Mouse (Mus musculus): Measurements from ENCODE around the gene Ten1. TPM values are rescaled to one million over a fixed set of nuclear protein-coding genes. Genes with fewer than 3 reads are reported as not detected.

The Ten1 gene
- total RNA-seq (2012; rRNA removed), result 17.0 and 19.1 TPM in 2 replicates

- H3K27ac ChIP-seq (ENCODE audit: insufficient read depth, low read depth, low read length, poor library complexity, severe bottlenecking), result peak within 1 kb of the TSS; percentile 96
- in situ Hi-C loops (cut with MboI; ENCODE audit: low sequenced_read_pairs in 2 of 2, unreplicated experiment in 2 of 2), result no loop called here
- no peaks in the 10 kb centered on the region for H3K36me3 ChIP-seq (ENCODE audit: control insufficient read depth, insufficient read depth, low read length, poor library complexity, severe bottlenecking)
- TF ChIP-seq ZNF384 (IDR thresholded peaks at IDR 0.05; ENCODE audit: low read depth, low read length) (no peak), CHD2 (IDR thresholded peaks at IDR 0.05; ENCODE audit: low read depth, low read length) (0 out of 2 replicates have a peak, but pooled peaks have one; percentile 27), HCFC1 (IDR thresholded peaks at IDR 0.05; ENCODE audit: borderline replicate concordance, insufficient read depth, low read length) (no peak), MAFK (IDR thresholded peaks at IDR 0.05; ENCODE audit: insufficient read depth, low read depth, low read length) (no peak)
- peak within 1 kb of the TSS; percentile 96 for H3K9ac ChIP-seq (ENCODE audit: insufficient read depth, low read depth, low read length, poor library complexity, severe bottlenecking)
- H3K9me3 ChIP-seq (ENCODE audit: control insufficient read depth, insufficient read depth, low read depth, low read length), result no peaks in the 10 kb centered on the region
- H3K4me3 ChIP-seq (ENCODE audit: insufficient read depth in 1 of 2, low read depth in 1 of 2, low read length in 2 of 2, poor library complexity in 1 of 2, severe bottlenecking in 1 of 2), result peak within 1 kb of the TSS; percentile 92 to 97
- peaks cover 0 to 5% of the 10 kb centered on the region in 2 experiments; a peak in 2 of 4 replicates for H3K4me1 ChIP-seq (ENCODE audit: control insufficient read depth in 2 of 2, insufficient read depth in 2 of 2, low read length in 2 of 2, poor library complexity in 1 of 2)
- peak; percentile 94 for DNase-seq (ENCODE audit: low read depth, low spot score)
These were observed at the start of gene Ten1, which contains the start of gene Acox1 for GRCm38 (mm10) chr11:116198639-116199531. Gene Ten1, plus strand, starts transcription at chr11:116198855. Gene Acox1, minus strand, starts transcription at chr11:116199045.

- Histone ChIP-seq H3K4me1 (ENCODE audit: control insufficient read depth in 2 of 2, insufficient read depth in 2 of 2, low read length in 2 of 2, poor library complexity in 1 of 2) (peaks cover 0 to 17% of the 10 kb centered on the region in 2 experiments; a peak in 1 of 4 replicates), H3K9me3 (ENCODE audit: control insufficient read depth, insufficient read depth, low read depth, low read length) (no peaks in the 10 kb centered on the region), H3K36me3 (ENCODE audit: control insufficient read depth, insufficient read depth, low read length, poor library complexity, severe bottlenecking) (peaks cover 14% of the 10 kb centered on the region), H3K27ac (ENCODE audit: insufficient read depth, low read depth, low read length, poor library complexity, severe bottlenecking) (no peak overlapping the region), H3K9ac (ENCODE audit: insufficient read depth, low read depth, low read length, poor library complexity, severe bottlenecking) (no peak overlapping the region), H3K4me3 (ENCODE audit: insufficient read depth in 1 of 2, low read depth in 1 of 2, low read length in 2 of 2, poor library complexity in 1 of 2, severe bottlenecking in 1 of 2) (no peak overlapping the region)
- DNase-seq (ENCODE audit: low read depth, low spot score), result no peak
- TF ChIP-seq CHD2 (IDR thresholded peaks at IDR 0.05; ENCODE audit: low read depth, low read length) (no peak), MAFK (IDR thresholded peaks at IDR 0.05; ENCODE audit: insufficient read depth, low read depth, low read length) (no peak), ZNF384 (IDR thresholded peaks at IDR 0.05; ENCODE audit: low read depth, low read length) (no peak), HCFC1 (IDR thresholded peaks at IDR 0.05; ENCODE audit: borderline replicate concordance, insufficient read depth, low read length) (no peak), ZC3H11A (IDR thresholded peaks at IDR 0.05; ENCODE audit: borderline replicate concordance, low read depth, low read length) (no peak)
- in situ Hi-C loops (cut with MboI; ENCODE audit: low sequenced_read_pairs in 2 of 2, unreplicated experiment in 2 of 2), result no loop called here
These were observed 49.3 kb upstream of the Ten1 start for GRCm38 (mm10) chr11:116149341-116149740.

- no peak overlapping the region for H3K27ac ChIP-seq (ENCODE audit: insufficient read depth, low read depth, low read length, poor library complexity, severe bottlenecking)
- H3K4me3 ChIP-seq (ENCODE audit: insufficient read depth in 1 of 2, low read depth in 1 of 2, low read length in 2 of 2, poor library complexity in 1 of 2, severe bottlenecking in 1 of 2), result no peak overlapping the region
- peaks cover 19% of the 10 kb centered on the region for H3K36me3 ChIP-seq (ENCODE audit: control insufficient read depth, insufficient read depth, low read length, poor library complexity, severe bottlenecking)
- no peaks in the 10 kb centered on the region for H3K9me3 ChIP-seq (ENCODE audit: control insufficient read depth, insufficient read depth, low read depth, low read length)
- TF ChIP-seq HCFC1 (IDR thresholded peaks at IDR 0.05; ENCODE audit: borderline replicate concordance, insufficient read depth, low read length), result no peak
- TF ChIP-seq ZNF384 (IDR thresholded peaks at IDR 0.05; ENCODE audit: low read depth, low read length), result no peak
- TF ChIP-seq CHD2 (IDR thresholded peaks at IDR 0.05; ENCODE audit: low read depth, low read length), result no peak
- no peak for TF ChIP-seq MAFK (IDR thresholded peaks at IDR 0.05; ENCODE audit: insufficient read depth, low read depth, low read length)
- no peak for TF ChIP-seq ZC3H11A (IDR thresholded peaks at IDR 0.05; ENCODE audit: borderline replicate concordance, low read depth, low read length)
- no peak overlapping the region for H3K9ac ChIP-seq (ENCODE audit: insufficient read depth, low read depth, low read length, poor library complexity, severe bottlenecking)
- H3K4me1 ChIP-seq (ENCODE audit: control insufficient read depth in 2 of 2, insufficient read depth in 2 of 2, low read length in 2 of 2, poor library complexity in 1 of 2), result peaks cover 0 to 10% of the 10 kb centered on the region in 2 experiments; a peak in 1 of 4 replicates
- in situ Hi-C loops (cut with MboI; ENCODE audit: low sequenced_read_pairs in 2 of 2, unreplicated experiment in 2 of 2), result no loop called here
- DNase-seq (ENCODE audit: low read depth, low spot score), result no peak
These were observed 47.7 kb upstream of the Ten1 start for GRCm38 (mm10) chr11:116150960-116151359.

DNA sequence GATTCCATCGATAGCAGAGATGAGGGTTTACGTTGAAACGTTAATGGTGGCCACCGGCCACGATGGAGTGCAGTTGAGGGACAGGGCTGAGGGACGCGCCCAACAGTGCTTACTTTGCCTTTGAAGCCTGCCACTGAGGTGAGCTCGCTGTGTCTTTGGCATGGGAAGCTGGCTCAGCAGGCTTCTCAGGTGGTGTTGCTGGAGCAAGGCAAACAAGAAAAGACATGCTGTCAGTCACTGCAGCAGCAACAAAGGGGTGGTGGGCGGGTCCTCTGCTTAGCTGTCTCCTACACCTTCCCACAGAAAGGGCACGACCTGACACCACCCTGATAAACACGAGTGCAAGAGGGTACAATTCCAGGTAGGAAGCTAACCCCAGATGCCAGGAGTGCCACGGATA, 37.3 kb upstream of the Ten1 start:
- Histone ChIP-seq H3K9me3 (ENCODE audit: control insufficient read depth, insufficient read depth, low read depth, low read length) (no peaks in the 10 kb centered on the region), H3K27ac (ENCODE audit: insufficient read depth, low read depth, low read length, poor library complexity, severe bottlenecking) (no peak overlapping the region), H3K36me3 (ENCODE audit: control insufficient read depth, insufficient read depth, low read length, poor library complexity, severe bottlenecking) (peaks cover 3% of the 10 kb centered on the region; the same call in 1 of the 2 replicates), H3K4me1 (ENCODE audit: control insufficient read depth in 2 of 2, insufficient read depth in 2 of 2, low read length in 2 of 2, poor library complexity in 1 of 2) (peaks cover 5 to 11% of the 10 kb centered on the region in 2 experiments; a peak in 3 of 4 replicates), H3K4me3 (ENCODE audit: insufficient read depth in 1 of 2, low read depth in 1 of 2, low read length in 2 of 2, poor library complexity in 1 of 2, severe bottlenecking in 1 of 2) (no peak overlapping the region), H3K9ac (ENCODE audit: insufficient read depth, low read depth, low read length, poor library complexity, severe bottlenecking) (no peak overlapping the region)
- no peak for TF ChIP-seq CHD2 (IDR thresholded peaks at IDR 0.05; ENCODE audit: low read depth, low read length)
- no peak for TF ChIP-seq ZC3H11A (IDR thresholded peaks at IDR 0.05; ENCODE audit: borderline replicate concordance, low read depth, low read length)
- no peak for TF ChIP-seq HCFC1 (IDR thresholded peaks at IDR 0.05; ENCODE audit: borderline replicate concordance, insufficient read depth, low read length)
- TF ChIP-seq ZNF384 (IDR thresholded peaks at IDR 0.05; ENCODE audit: low read depth, low read length), result no peak
- no peak for TF ChIP-seq MAFK (IDR thresholded peaks at IDR 0.05; ENCODE audit: insufficient read depth, low read depth, low read length)
- in situ Hi-C loops (cut with MboI; ENCODE audit: low sequenced_read_pairs in 2 of 2, unreplicated experiment in 2 of 2), result no loop called here
- DNase-seq (ENCODE audit: low read depth, low spot score), result no peak

Data from ES-E14 (cell line).